Mouse (Mus musculus) hindbrain, embryonic 12.5 days (tissue): Measurements from ENCODE around the gene Kctd7. TPM values are rescaled to one million over a fixed set of nuclear protein-coding genes. Genes with fewer than 3 reads are reported as not detected.

ENCODE experiments used
- ATAC-seq: fragments of 200-750 bp; cut with Nextera tagmentation; 2 replicates; pipeline ENCODE4 v1.8.0; 2017; ENCODE audit warnings: moderate TSS enrichment; ENCODE audit not compliant: low FRiP score
- H3K27ac ChIP-seq: fragments of 300-500 bp; sonication (generic); 2 replicates; pipeline ENCODE4 v1.5.1; 2016; ENCODE audit warnings: mild to moderate bottlenecking
- H3K27me3 ChIP-seq: fragments of 300-500 bp; sonication (generic); 2 replicates; pipeline ENCODE4 v1.6.1; 2016; ENCODE audit warnings: mild to moderate bottlenecking
- H3K36me3 ChIP-seq: fragments of 300-500 bp; sonication (generic); 2 replicates; pipeline ENCODE4 v1.6.1; 2016; ENCODE audit warnings: mild to moderate bottlenecking
- H3K4me1 ChIP-seq: fragments of 300-500 bp; sonication (generic); 2 replicates; pipeline ENCODE4 v1.6.1; 2016
- H3K4me2 ChIP-seq: fragments of 300-500 bp; sonication (generic); replicated peaks from 2 replicates; pipeline ENCODE4 v1.6.1; 2016; ENCODE audit warnings: mild to moderate bottlenecking
- H3K4me3 ChIP-seq: fragments of 300-500 bp; sonication (generic); 2 replicates; pipeline ENCODE4 v1.5.1; 2016; ENCODE audit warnings: mild to moderate bottlenecking
- H3K9ac ChIP-seq: fragments of 300-500 bp; sonication (generic); 2 replicates; pipeline ENCODE4 v1.6.1; 2016; ENCODE audit warnings: mild to moderate bottlenecking, moderate library complexity
- H3K9me3 ChIP-seq: fragments of 300-500 bp; sonication (generic); replicated peaks from 2 replicates; pipeline ENCODE4 v1.6.1; 2016; ENCODE audit warnings: mild to moderate bottlenecking
- WGBS: fragments of 180-500 bp; shearing (Covaris S2); methylation state at CpG from one replicate; pipeline ENCODE4 v1.1.7; 2016; 5-methylcytosine and 5-hydroxymethylcytosine counted together
- polyA plus RNA-seq: library from polyadenylated mRNA; unstranded; fragments of >200 nt; fragmentation: Nextera tagmentation; extraction: Ambion mirVana; gene quantifications from 2 replicates; pipeline ENCODE4 v1.2.1, GENCODE M21; 2016

Gene Kctd7
- polyA plus RNA-seq, 1 experiment from 2014 or later = 8.7 TPM

DNA sequence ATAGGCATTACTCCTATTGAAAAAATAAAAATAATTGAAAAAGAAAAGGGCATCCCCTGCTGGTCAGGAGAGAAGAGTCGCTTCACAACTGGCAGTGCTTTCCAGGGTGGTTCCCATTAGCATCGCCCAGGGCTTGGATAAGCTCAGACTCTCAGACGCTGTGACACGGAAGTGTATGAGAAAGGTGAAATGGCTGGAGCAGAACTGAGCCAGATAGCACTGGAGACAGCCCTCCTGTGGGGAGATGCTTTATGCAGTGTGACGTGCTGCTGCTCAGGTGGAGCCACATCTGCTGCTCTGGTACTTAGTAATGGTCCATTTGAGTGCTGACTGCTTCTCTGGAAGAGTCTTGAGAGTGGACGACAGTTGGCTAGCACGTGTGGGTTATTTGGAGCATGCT is 35.7 kb downstream of the Kctd7 start:
- Histone ChIP-seq H3K9ac (no peak overlapping the region), H3K27ac (no peak overlapping the region), H3K4me1 (no peaks in the 10 kb centered on the region), H3K4me3 (no peak overlapping the region), H3K27me3 (no peaks in the 10 kb centered on the region), H3K36me3 (no peaks in the 10 kb centered on the region), H3K4me2 (no peak overlapping the region), H3K9me3 (no peaks in the 10 kb centered on the region)
- 70% methylated on average over 7 of the region's 7 CpGs for WGBS
- no peak for ATAC-seq

DNA sequence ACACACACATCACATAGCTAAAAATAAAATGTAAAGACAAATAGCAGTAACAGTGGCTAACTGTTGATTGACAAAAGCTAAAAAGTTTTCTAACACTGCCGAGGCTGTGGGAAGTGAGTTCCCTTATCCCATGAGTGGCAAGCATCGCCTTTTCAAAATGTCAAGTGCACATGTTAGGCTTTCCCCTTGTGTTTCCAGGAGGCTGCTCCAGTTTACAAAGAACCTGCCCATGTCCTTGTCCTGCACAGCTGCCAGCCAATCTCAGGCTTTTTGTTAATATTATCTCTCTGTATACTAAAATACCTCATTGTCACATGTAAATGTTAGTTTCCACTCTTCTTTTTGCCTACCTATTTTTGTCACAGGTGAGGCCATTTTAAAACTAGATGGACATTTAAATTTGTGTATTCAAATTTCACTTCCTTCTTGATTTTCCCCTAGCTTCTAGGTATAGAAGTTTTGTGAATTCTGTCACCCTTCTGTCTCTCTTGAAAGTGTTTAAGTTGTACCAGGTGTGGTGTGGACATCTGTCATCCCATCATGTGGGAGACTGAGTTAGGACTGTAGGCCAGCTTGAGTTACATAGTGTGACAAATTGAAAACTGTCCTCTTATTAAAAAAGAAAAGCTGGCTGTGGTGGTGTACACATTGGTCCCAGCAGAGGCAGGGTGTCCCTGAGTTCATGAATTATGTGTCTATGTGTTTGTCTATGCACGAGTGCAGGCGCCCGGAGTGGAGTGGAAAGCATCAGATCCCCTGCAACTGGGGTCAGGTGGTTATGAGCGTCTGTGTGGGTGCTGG is 37.3 kb downstream of the Kctd7 start:
- no peak for ATAC-seq
- H3K4me2 ChIP-seq = no peak overlapping the region
- no peak overlapping the region for H3K9ac ChIP-seq
- H3K27ac ChIP-seq = no peak overlapping the region
- H3K27me3 ChIP-seq = no peaks in the 10 kb centered on the region
- H3K9me3 ChIP-seq = no peaks in the 10 kb centered on the region
- H3K36me3 ChIP-seq = no peaks in the 10 kb centered on the region
- WGBS = 90% methylated on average over 6 of the region's 6 CpGs
- H3K4me1 ChIP-seq = peaks cover 2% of the 10 kb centered on the region; the same call in 1 of the 2 replicates
- H3K4me3 ChIP-seq = no peak overlapping the region

DNA sequence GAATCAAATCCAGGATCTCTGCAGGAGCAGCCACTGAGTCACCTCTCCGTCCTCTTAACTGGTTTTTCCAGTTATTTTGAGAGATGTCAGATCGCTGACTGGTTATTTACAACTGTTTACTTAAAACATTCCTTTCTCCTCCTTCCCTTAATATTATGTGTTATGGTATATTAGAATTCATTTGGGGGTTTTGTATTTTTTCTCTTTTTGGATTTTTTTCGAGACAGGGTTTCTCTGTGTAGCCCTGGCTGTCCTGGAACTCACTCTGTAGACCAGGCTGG is 37.8 kb downstream of the Kctd7 start:
- Histone ChIP-seq H3K9me3 (no peaks in the 10 kb centered on the region), H3K4me1 (peaks cover 6% of the 10 kb centered on the region; the same call in 1 of the 2 replicates), H3K27ac (no peak overlapping the region), H3K27me3 (no peaks in the 10 kb centered on the region), H3K36me3 (no peaks in the 10 kb centered on the region), H3K4me2 (no peak overlapping the region), H3K4me3 (no peak overlapping the region), H3K9ac (no peak overlapping the region)
- ATAC-seq = no peak
- WGBS = 91% methylated on average over 3 of the region's 3 CpGs

DNA sequence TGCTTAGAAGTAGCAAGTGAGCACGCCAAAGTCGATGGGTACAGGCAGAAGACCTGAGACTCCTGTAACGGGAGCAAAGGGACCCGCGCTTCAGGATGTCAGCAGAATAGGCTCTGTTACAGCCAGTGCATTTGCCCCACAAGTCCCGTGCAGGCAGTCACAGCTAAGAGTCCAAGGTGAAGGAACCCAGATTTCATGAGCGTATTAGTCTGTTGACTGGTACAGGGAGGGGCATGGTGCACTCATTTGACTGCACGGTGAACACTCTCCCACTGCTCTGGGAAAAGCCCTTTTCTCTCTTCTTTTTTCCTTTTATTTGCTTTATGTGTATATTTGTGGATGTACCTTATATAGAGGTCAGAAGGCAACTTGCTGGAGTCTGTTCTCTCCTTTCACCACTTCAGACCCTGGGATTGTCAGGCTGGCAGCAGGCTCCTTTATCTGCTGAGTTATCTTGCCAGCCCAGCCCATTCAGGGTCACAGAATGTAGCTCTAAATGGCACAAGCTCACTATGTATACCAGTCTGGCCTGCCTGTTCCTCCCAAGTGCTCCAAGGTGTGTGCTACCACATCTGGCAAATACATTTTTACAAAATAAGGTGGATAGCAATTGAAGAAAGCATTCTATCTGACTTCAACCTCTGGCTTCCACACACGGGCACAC is 39.7 kb downstream of the Kctd7 start:
- Histone ChIP-seq H3K4me2 (no peak overlapping the region), H3K9ac (no peak overlapping the region), H3K36me3 (0 out of 2 replicates have a peak, but pooled peaks cover 8% of the 10 kb centered on the region), H3K9me3 (no peaks in the 10 kb centered on the region), H3K4me3 (no peak overlapping the region), H3K27ac (no peak overlapping the region), H3K27me3 (no peaks in the 10 kb centered on the region), H3K4me1 (peaks cover 8% of the 10 kb centered on the region; the same call in 1 of the 2 replicates)
- WGBS = 90% methylated on average over 9 of the region's 9 CpGs
- ATAC-seq = no peak

DNA sequence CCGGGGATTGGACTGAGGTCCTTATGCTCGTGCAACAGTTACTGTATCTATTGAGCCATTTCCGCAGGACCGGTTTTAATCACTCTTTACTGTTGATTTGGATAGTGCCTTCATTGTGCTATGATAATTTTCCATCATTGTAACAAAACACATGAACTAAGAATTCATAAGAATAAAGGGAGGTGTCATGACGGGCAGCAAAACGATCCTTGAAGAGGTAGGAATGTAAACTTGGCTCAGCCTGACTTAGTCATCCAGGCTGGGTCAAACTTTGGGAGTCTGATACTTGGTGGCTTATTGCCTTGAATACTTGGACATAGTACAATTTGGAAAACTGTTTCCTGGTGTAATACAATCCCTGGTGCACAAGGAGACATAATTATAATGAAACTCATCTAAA is 40.7 kb downstream of the Kctd7 start:
- Histone ChIP-seq H3K36me3 (peaks cover 18% of the 10 kb centered on the region), H3K27ac (no peak overlapping the region), H3K27me3 (no peaks in the 10 kb centered on the region), H3K9ac (no peak overlapping the region), H3K4me1 (peaks cover 8% of the 10 kb centered on the region; the same call in 1 of the 2 replicates), H3K4me3 (no peak overlapping the region), H3K9me3 (no peaks in the 10 kb centered on the region), H3K4me2 (no peak overlapping the region)
- no peak for ATAC-seq
- WGBS = 91% methylated on average over 6 of the region's 6 CpGs

DNA sequence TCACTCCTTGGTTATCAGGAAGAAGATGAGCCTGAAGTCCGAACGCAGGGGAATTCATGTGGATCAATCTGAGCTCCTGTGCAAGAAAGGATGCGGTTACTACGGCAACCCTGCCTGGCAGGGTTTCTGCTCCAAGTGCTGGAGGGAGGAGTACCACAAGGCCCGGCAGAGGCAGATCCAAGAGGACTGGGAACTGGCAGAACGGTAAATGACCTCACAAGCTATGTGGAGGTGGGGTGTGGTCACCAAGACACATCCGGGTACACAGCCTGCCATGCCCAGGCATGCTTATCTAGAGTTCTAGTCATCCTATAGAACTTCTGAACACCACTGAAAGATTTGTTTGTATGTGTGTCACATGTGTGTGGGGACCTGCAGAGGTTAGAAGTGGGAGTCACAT is 42.7 kb downstream of the Kctd7 start:
- peaks cover 8% of the 10 kb centered on the region; the same call in 1 of the 2 replicates for H3K4me1 ChIP-seq
- H3K9me3 ChIP-seq = no peaks in the 10 kb centered on the region
- H3K4me3 ChIP-seq = no peak overlapping the region
- H3K4me2 ChIP-seq = no peak overlapping the region
- no peaks in the 10 kb centered on the region for H3K27me3 ChIP-seq
- ATAC-seq = no peak
- peaks cover 32% of the 10 kb centered on the region for H3K36me3 ChIP-seq
- 54% methylated on average over 7 of the region's 7 CpGs for WGBS
- no peak overlapping the region for H3K9ac ChIP-seq
- H3K27ac ChIP-seq = no peak overlapping the region

DNA sequence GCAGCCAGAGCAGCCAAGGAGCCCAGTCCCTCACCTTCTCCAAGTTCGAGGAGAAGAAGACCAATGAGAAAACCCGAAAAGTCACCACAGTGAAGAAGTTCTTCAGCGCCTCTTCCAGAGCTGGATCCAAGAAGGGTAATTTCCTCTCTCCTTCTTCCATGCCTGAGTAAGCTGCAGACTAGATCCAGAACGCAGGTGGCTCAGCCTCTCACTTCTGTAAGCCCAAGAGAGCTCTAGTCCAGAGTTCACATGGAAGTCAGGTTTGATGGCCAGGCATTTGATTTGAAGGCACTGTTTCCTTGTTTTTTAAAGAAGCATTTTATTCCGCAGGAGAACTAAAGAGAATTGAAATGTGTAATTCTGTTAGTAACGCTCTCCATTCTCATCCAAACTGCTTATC is 46.2 kb downstream of the Kctd7 start:
- H3K36me3 ChIP-seq = peaks cover 49% of the 10 kb centered on the region
- H3K4me2 ChIP-seq = no peak overlapping the region
- ATAC-seq = no peak
- no peaks in the 10 kb centered on the region for H3K9me3 ChIP-seq
- no peak overlapping the region for H3K4me3 ChIP-seq
- no peak overlapping the region for H3K9ac ChIP-seq
- peaks cover 8% of the 10 kb centered on the region; the same call in 1 of the 2 replicates for H3K4me1 ChIP-seq
- no peaks in the 10 kb centered on the region for H3K27me3 ChIP-seq
- WGBS = 92% methylated on average over 6 of the region's 6 CpGs
- H3K27ac ChIP-seq = no peak overlapping the region

DNA sequence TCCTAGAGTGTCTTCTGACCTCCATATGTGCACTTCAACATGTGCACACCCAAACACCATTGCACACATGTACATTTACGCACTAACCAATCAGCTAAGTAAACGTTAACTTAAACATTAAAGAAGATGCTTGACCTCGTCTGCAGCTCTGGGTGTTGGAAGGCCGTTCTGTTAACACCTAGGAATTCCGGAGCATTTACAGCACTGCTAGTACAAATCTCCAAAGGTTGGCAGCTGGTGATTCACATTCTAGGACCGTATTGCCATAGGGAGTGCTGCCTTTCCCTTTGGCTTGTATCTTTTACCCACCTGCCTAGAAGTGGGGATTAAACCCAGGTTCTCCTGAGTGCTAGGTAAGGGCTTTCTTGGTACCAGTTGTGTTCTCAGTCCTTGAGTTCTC is 47.2 kb downstream of the Kctd7 start:
- peaks cover 49% of the 10 kb centered on the region for H3K36me3 ChIP-seq
- 93% methylated on average over 6 of the region's 6 CpGs for WGBS

DNA sequence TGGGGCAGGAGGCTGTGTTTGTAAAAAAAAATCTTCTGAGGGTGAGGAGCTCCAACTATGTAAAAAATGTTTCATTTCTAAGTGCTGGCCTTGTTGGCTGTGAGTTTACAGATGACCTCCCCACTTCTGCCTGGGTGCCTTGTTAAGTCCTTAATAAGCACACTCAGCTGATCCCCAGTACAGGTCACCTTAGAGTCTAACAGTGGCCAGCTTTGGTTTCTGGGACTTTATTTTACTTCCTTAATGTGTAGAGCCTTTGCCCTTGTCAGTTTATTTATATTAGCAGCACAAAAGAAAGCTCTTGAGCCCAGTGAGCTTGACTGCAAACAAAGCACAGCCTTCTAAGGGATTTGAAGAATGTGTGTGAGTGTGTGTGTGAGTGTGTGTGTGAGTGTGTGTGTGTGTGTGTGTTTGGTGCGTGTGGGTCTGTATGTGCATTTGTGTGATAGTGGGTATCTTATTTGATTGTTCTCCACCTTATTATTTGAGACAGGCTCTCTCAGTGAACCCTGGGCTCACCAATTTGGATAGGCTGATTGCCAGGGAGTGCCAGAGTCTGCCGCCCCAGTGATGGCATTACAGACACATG is 47.8 kb downstream of the Kctd7 start:
- H3K4me2 ChIP-seq = no peak overlapping the region
- ATAC-seq = no peak
- H3K4me3 ChIP-seq = no peak overlapping the region
- 0 out of 2 replicates have a peak, but pooled peaks cover 2% of the 10 kb centered on the region for H3K4me1 ChIP-seq
- H3K9ac ChIP-seq = no peak overlapping the region
- H3K36me3 ChIP-seq = peaks cover 52% of the 10 kb centered on the region
- no peaks in the 10 kb centered on the region for H3K9me3 ChIP-seq
- 90% methylated on average over 2 of the region's 2 CpGs for WGBS
- no peak overlapping the region for H3K27ac ChIP-seq
- H3K27me3 ChIP-seq = no peaks in the 10 kb centered on the region

More for the DNA sequence above, 47.2 kb downstream of the Kctd7 start:
- Histone ChIP-seq H3K27me3 (no peaks in the 10 kb centered on the region), H3K9me3 (no peaks in the 10 kb centered on the region), H3K4me2 (no peak overlapping the region), H3K27ac (no peak overlapping the region), H3K9ac (no peak overlapping the region), H3K4me1 (peaks cover 7% of the 10 kb centered on the region; the same call in 1 of the 2 replicates), H3K4me3 (no peak overlapping the region)
- ATAC-seq = no peak

DNA sequence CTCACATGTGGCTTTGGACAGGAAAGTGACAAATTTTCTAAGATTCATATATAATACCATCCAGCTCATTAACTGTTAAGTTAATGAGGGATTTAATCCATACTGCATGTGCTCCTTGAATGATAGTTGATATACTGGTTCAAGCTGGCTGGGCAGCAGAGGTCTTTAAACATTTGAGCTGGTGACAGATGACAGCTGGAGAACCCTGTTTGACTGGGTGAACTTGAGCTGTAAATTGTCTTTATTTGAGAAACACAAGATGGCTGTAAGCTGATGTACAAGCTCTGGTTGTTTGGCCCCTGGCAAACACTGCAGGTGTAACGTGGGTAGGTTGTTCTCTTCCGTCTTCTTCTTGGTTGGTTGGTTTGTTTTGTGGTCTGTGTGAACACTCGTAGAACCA is 49.1 kb downstream of the Kctd7 start:
- peaks cover 61% of the 10 kb centered on the region for H3K36me3 ChIP-seq

DNA sequence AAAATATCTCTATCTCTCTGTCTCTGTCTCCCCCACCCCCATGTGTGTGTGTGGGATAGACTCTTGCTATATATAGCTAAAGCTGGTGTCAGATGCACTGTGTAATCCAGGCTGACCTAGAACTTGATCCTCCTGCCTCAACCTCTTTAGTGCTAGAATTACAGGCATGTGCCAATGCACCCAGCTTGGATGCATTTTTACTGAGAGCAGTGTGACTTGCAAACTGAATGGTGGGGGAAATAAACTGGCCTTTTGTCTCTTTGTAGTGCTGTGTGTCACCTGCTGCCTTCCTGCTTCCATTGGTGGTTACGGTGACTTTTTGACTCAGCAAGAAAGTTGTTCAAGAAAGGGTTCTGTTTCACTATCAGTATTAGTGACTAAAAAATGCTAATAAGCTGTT is 51.6 kb downstream of the Kctd7 start:
- Histone ChIP-seq H3K27ac (no peak overlapping the region), H3K36me3 (peaks cover 50% of the 10 kb centered on the region), H3K9me3 (no peaks in the 10 kb centered on the region), H3K4me2 (no peak overlapping the region), H3K9ac (no peak overlapping the region), H3K4me1 (no peaks in the 10 kb centered on the region), H3K4me3 (no peak overlapping the region), H3K27me3 (no peaks in the 10 kb centered on the region)
- ATAC-seq = no peak
- WGBS = 77% methylated on average over 1 of the region's 1 CpGs

More for the DNA sequence above, 49.1 kb downstream of the Kctd7 start:
- no peak for ATAC-seq
- H3K4me1 ChIP-seq = no peaks in the 10 kb centered on the region
- H3K4me3 ChIP-seq = no peak overlapping the region
- no peaks in the 10 kb centered on the region for H3K27me3 ChIP-seq
- 94% methylated on average over 3 of the region's 3 CpGs for WGBS
- H3K9ac ChIP-seq = no peak overlapping the region
- H3K27ac ChIP-seq = no peak overlapping the region
- H3K4me2 ChIP-seq = no peak overlapping the region
- no peaks in the 10 kb centered on the region for H3K9me3 ChIP-seq

DNA sequence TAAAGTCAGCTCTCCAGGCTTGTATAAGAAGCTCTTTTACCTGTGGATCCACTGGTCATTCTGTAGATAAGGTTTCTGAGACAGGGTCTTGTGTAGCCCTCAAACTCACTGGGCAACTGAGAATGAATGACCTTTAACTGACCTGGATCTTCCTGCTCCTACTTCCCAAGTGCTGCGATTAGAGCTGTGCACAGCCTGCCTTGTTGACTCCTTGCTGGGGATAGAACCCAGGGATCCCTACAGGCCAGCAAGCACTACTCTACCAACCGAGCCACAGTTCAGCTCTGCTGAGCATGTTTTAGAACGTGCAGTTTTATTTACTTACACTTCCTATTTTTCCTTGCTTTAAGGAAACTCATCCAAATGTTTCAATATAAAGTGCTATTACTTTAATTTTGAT is 52.8 kb downstream of the Kctd7 start:
- Histone ChIP-seq H3K4me2 (no peak overlapping the region), H3K9me3 (no peaks in the 10 kb centered on the region), H3K27ac (no peak overlapping the region), H3K4me1 (no peaks in the 10 kb centered on the region), H3K4me3 (no peak overlapping the region), H3K9ac (no peak overlapping the region), H3K27me3 (no peaks in the 10 kb centered on the region), H3K36me3 (peaks cover 46% of the 10 kb centered on the region)
- no peak for ATAC-seq
- WGBS = 92% methylated on average over 3 of the region's 3 CpGs
